Mouse (Mus musculus) WW6 (cell line): ENCODE data around the gene Chd9.

Experiments used
- DNase-seq: peaks from one replicate; pipeline ENCODE4 v3.0.0-alpha.2; 2013; ENCODE audit warnings: low read depth, low spot score

Chd9 gene

DNA sequence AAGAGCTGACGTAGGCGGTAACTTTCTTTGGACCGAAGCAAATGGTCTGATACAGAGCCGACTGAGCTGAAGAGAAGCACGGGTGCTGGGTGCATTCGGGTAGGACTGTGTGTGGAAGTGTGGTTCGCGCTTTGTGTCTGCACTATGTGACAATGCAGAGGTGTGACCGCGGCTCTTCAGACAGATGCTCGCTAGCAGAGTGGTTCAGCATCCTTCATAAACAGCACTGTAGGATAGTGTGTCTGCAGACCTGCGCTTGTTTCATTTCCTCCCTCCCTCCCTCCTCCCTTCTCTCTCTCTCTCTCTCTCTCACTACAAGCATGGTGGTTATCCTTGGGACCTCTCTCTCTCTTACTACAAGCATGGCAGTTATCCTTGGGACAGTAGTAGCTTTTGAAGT lies 254.3 kb downstream of the Chd9 start:
- no peak for DNase-seq

DNA sequence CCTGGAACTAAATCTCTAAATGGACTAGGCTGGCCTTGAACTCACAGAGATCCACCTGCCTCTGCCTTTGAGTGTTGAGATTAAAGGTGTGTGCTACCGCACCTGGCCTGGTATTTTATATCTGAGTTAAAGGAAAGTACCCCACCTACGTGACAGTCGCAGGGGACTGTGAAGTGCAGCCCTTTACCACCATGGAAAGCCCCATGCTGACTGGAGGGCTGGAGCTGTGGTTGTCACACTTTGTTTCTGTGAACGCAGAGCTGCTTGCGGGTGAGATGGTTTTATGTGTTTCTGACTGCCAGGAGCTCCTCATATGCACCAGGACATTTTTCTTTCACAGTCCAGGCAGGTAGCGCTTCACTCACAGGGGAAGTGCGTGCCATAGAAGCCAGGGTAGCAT lies 260.3 kb downstream of the Chd9 start:
- no peak for DNase-seq

DNA sequence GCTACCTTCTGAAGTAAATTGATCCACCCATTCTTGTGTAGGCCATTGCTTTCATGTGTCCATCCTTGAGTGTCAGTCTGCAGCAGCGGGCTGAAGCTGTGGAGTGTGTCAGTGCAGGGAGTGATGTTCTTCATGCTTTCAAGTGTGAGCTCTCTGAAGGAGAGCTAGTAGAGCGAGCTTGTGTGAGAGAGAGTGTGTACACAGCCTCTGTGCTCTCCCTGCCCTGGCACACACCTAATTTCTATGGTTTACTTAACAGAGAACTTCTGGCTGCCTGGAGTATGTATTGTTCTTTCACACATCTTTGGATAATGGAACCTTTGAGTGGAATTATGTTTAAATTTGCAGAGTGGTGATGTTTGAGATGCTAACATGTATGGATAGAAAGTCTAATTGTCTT lies 261.4 kb downstream of the Chd9 start:
- DNase-seq: no peak

DNA sequence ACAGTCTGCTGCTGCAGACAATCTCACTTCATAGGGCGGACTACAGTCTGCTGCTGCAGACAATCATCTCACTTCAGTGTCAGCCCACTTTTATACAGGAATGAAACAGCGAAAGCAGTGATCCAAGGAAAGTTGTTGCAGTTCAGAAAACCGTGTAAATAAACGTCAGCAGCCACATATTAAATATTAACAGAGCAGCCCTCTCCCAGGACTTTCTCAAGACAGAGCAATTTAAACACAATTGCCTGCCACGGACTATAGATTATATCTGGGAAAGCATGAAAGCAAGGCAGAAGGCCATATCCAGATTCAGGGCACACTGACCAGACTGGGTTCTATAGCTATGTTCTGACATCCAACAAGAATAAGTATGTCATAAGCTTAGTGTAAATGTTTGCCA lies 266.0 kb downstream of the Chd9 start:
- DNase-seq: no peak

DNA sequence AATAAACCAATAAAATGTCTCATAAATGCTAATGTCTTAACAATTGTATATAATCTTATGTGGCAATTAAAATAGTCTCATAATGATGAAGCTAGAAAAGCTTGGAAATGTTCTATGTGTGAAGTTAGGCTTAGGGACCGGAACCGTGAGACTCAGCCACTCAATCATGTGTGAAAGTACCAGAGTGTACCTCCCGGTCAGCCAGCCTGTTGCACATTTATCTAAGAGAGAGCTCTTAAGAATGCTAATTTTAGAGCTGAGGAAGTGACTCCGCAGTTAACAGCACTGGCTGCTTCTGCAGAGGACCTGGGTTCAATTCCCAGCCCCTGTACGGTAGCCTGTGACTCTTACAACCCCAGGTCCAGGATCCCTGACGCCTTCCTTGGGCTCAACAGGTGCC lies 270.0 kb downstream of the Chd9 start:
- no peak for DNase-seq
